Mouse (Mus musculus): ENCODE results near the gene Dppa1. TPM values are rescaled to one million over a fixed set of nuclear protein-coding genes. Genes with fewer than 3 reads are reported as not detected.
"Not testable (repeated sequence)": the region's sequence is repeated elsewhere in the genome, so short reads cannot be mapped to it uniquely, and the experiment has no call there.

The Dppa1 gene
- polyA plus RNA-seq, 1 experiment from 2014 or later = not detected

- H3K9ac ChIP-seq (ENCODE audit: low read depth, low read length) = no peak overlapping the region
- H3K4me1 ChIP-seq (ENCODE audit: control insufficient read depth, insufficient read depth, low read length) = no peaks in the 10 kb centered on the region
- H3K9me3 ChIP-seq (replicated peaks; ENCODE audit: control insufficient read depth, low read length) = no peaks in the 10 kb centered on the region
- H3K27ac ChIP-seq (ENCODE audit: low read depth, low read length) = no peak overlapping the region
- H3K36me3 ChIP-seq (ENCODE audit: control insufficient read depth, insufficient read depth, low read length) = no peaks in the 10 kb centered on the region
- whole genome bisulfite sequencing (ENCODE audit: insufficient replicate concordance) = 70% methylated on average over 3 of the region's 3 CpGs
- no peaks in the 10 kb centered on the region for H3K27me3 ChIP-seq (ENCODE audit: control insufficient read depth, insufficient read depth, low read length)
- no peak overlapping the region for H3K4me2 ChIP-seq
- no peak overlapping the region for H3K4me3 ChIP-seq (ENCODE audit: low read depth, low read length)
- no peak for ATAC-seq (replicated peaks; ENCODE audit: insufficient number of reproducible peaks, low FRiP score, low TSS enrichment)
These were observed 7.5 kb upstream of the Dppa1 start for GRCm38 (mm10) chr11:46636568-46636967.

GRCm38 (mm10) chr11:46635516-46635915 lies 6.5 kb upstream of the Dppa1 start:
- H3K4me1 ChIP-seq (ENCODE audit: control insufficient read depth, insufficient read depth, low read length); H3K4me2 ChIP-seq; H3K36me3 ChIP-seq (ENCODE audit: control insufficient read depth, insufficient read depth, low read length); H3K9ac ChIP-seq (ENCODE audit: low read depth, low read length); H3K9me3 ChIP-seq (replicated peaks; ENCODE audit: control insufficient read depth, low read length); H3K27me3 ChIP-seq (ENCODE audit: control insufficient read depth, insufficient read depth, low read length); ATAC-seq (replicated peaks; ENCODE audit: insufficient number of reproducible peaks, low FRiP score, low TSS enrichment); H3K4me3 ChIP-seq (ENCODE audit: low read depth, low read length); H3K27ac ChIP-seq (ENCODE audit: low read depth, low read length): not testable (repeated sequence)
- 81% methylated on average over 4 of the region's 4 CpGs for WGBS (ENCODE audit: insufficient replicate concordance)

- H3K4me3 ChIP-seq (ENCODE audit: low read depth, low read length) = no peak overlapping the region
- no peak overlapping the region for H3K9ac ChIP-seq (ENCODE audit: low read depth, low read length)
- H3K4me2 ChIP-seq = no peak overlapping the region
- H3K36me3 ChIP-seq (ENCODE audit: control insufficient read depth, insufficient read depth, low read length) = no peaks in the 10 kb centered on the region
- H3K9me3 ChIP-seq (replicated peaks; ENCODE audit: control insufficient read depth, low read length) = no peaks in the 10 kb centered on the region
- H3K4me1 ChIP-seq (ENCODE audit: control insufficient read depth, insufficient read depth, low read length) = no peaks in the 10 kb centered on the region
- no peaks in the 10 kb centered on the region for H3K27me3 ChIP-seq (ENCODE audit: control insufficient read depth, insufficient read depth, low read length)
- H3K27ac ChIP-seq (ENCODE audit: low read depth, low read length) = no peak overlapping the region
- ATAC-seq (replicated peaks; ENCODE audit: insufficient number of reproducible peaks, low FRiP score, low TSS enrichment) = no peak
- WGBS (ENCODE audit: insufficient replicate concordance) = 30% methylated on average over 3 of the region's 3 CpGs
These were observed 2.6 kb upstream of the Dppa1 start for GRCm38 (mm10) chr11:46631635-46632034.

- Histone ChIP-seq H3K4me3 (ENCODE audit: low read depth, low read length) (no peak overlapping the region), H3K27me3 (ENCODE audit: control insufficient read depth, insufficient read depth, low read length) (no peaks in the 10 kb centered on the region), H3K4me2 (no peak overlapping the region), H3K27ac (ENCODE audit: low read depth, low read length) (no peak overlapping the region), H3K36me3 (ENCODE audit: control insufficient read depth, insufficient read depth, low read length) (no peaks in the 10 kb centered on the region), H3K9me3 (replicated peaks; ENCODE audit: control insufficient read depth, low read length) (no peaks in the 10 kb centered on the region), H3K4me1 (ENCODE audit: control insufficient read depth, insufficient read depth, low read length) (no peaks in the 10 kb centered on the region), H3K9ac (ENCODE audit: low read depth, low read length) (no peak overlapping the region)
- 67% methylated on average over 7 of the region's 7 CpGs for WGBS (ENCODE audit: insufficient replicate concordance)
- ATAC-seq (replicated peaks; ENCODE audit: insufficient number of reproducible peaks, low FRiP score, low TSS enrichment) = no peak
These were observed 8.5 kb downstream of the Dppa1 start for GRCm38 (mm10) chr11:46620414-46621168.

GRCm38 (mm10) chr11:46619929-46620328 lies 9.1 kb downstream of the Dppa1 start:
- H3K36me3 ChIP-seq (ENCODE audit: control insufficient read depth, insufficient read depth, low read length) = no peaks in the 10 kb centered on the region
- H3K9ac ChIP-seq (ENCODE audit: low read depth, low read length) = no peak overlapping the region
- no peak overlapping the region for H3K4me2 ChIP-seq
- H3K27me3 ChIP-seq (ENCODE audit: control insufficient read depth, insufficient read depth, low read length) = no peaks in the 10 kb centered on the region
- 65% methylated on average over 1 of the region's 1 CpGs for WGBS (ENCODE audit: insufficient replicate concordance)
- H3K4me3 ChIP-seq (ENCODE audit: low read depth, low read length) = no peak overlapping the region
- no peaks in the 10 kb centered on the region for H3K9me3 ChIP-seq (replicated peaks; ENCODE audit: control insufficient read depth, low read length)
- H3K27ac ChIP-seq (ENCODE audit: low read depth, low read length) = no peak overlapping the region
- H3K4me1 ChIP-seq (ENCODE audit: control insufficient read depth, insufficient read depth, low read length) = no peaks in the 10 kb centered on the region
- no peak for ATAC-seq (replicated peaks; ENCODE audit: insufficient number of reproducible peaks, low FRiP score, low TSS enrichment)

GRCm38 (mm10) chr11:46592416-46592815 lies 36.6 kb downstream of the Dppa1 start:
- Histone ChIP-seq H3K4me1 (ENCODE audit: control insufficient read depth, insufficient read depth, low read length) (no peaks in the 10 kb centered on the region), H3K4me2 (no peak overlapping the region), H3K4me3 (ENCODE audit: low read depth, low read length) (no peak overlapping the region), H3K27ac (ENCODE audit: low read depth, low read length) (no peak overlapping the region), H3K27me3 (ENCODE audit: control insufficient read depth, insufficient read depth, low read length) (no peaks in the 10 kb centered on the region), H3K36me3 (ENCODE audit: control insufficient read depth, insufficient read depth, low read length) (no peaks in the 10 kb centered on the region), H3K9ac (ENCODE audit: low read depth, low read length) (no peak overlapping the region), H3K9me3 (replicated peaks; ENCODE audit: control insufficient read depth, low read length) (no peaks in the 10 kb centered on the region)
- WGBS (ENCODE audit: insufficient replicate concordance) = 74% methylated on average over 2 of the region's 2 CpGs
- no peak for ATAC-seq (replicated peaks; ENCODE audit: insufficient number of reproducible peaks, low FRiP score, low TSS enrichment)

- H3K27ac ChIP-seq (ENCODE audit: low read depth, low read length) = no peak overlapping the region
- WGBS (ENCODE audit: insufficient replicate concordance) = 77% methylated on average over 5 of the region's 5 CpGs
- ATAC-seq (replicated peaks; ENCODE audit: insufficient number of reproducible peaks, low FRiP score, low TSS enrichment) = no peak
- no peaks in the 10 kb centered on the region for H3K9me3 ChIP-seq (replicated peaks; ENCODE audit: control insufficient read depth, low read length)
- no peaks in the 10 kb centered on the region for H3K4me1 ChIP-seq (ENCODE audit: control insufficient read depth, insufficient read depth, low read length)
- no peak overlapping the region for H3K4me3 ChIP-seq (ENCODE audit: low read depth, low read length)
- no peaks in the 10 kb centered on the region for H3K36me3 ChIP-seq (ENCODE audit: control insufficient read depth, insufficient read depth, low read length)
- H3K27me3 ChIP-seq (ENCODE audit: control insufficient read depth, insufficient read depth, low read length) = no peaks in the 10 kb centered on the region
- H3K4me2 ChIP-seq = no peak overlapping the region
- no peak overlapping the region for H3K9ac ChIP-seq (ENCODE audit: low read depth, low read length)
These were observed 46.3 kb downstream of the Dppa1 start for GRCm38 (mm10) chr11:46582741-46583140.

GRCm38 (mm10) chr11:46580428-46580827 lies 48.6 kb downstream of the Dppa1 start:
- Histone ChIP-seq H3K36me3 (ENCODE audit: control insufficient read depth, insufficient read depth, low read length) (no peaks in the 10 kb centered on the region), H3K27me3 (ENCODE audit: control insufficient read depth, insufficient read depth, low read length) (no peaks in the 10 kb centered on the region), H3K27ac (ENCODE audit: low read depth, low read length) (no peak overlapping the region), H3K9me3 (replicated peaks; ENCODE audit: control insufficient read depth, low read length) (no peaks in the 10 kb centered on the region), H3K4me2 (no peak overlapping the region), H3K9ac (ENCODE audit: low read depth, low read length) (no peak overlapping the region), H3K4me1 (ENCODE audit: control insufficient read depth, insufficient read depth, low read length) (no peaks in the 10 kb centered on the region), H3K4me3 (ENCODE audit: low read depth, low read length) (no peak overlapping the region)
- no peak for ATAC-seq (replicated peaks; ENCODE audit: insufficient number of reproducible peaks, low FRiP score, low TSS enrichment)
- WGBS (ENCODE audit: insufficient replicate concordance) = 77% methylated on average over 3 of the region's 3 CpGs

GRCm38 (mm10) chr11:46578771-46579281 lies 50.2 kb downstream of the Dppa1 start:
- ATAC-seq (replicated peaks; ENCODE audit: insufficient number of reproducible peaks, low FRiP score, low TSS enrichment) = no peak

More at GRCm38 (mm10) chr11:46578771-46579281, 50.2 kb downstream of the Dppa1 start:
- no peak overlapping the region for H3K4me2 ChIP-seq
- WGBS (ENCODE audit: insufficient replicate concordance) = 62% methylated on average over 5 of the region's 5 CpGs
- no peak overlapping the region for H3K27ac ChIP-seq (ENCODE audit: low read depth, low read length)
- no peaks in the 10 kb centered on the region for H3K4me1 ChIP-seq (ENCODE audit: control insufficient read depth, insufficient read depth, low read length)
- no peak overlapping the region for H3K9ac ChIP-seq (ENCODE audit: low read depth, low read length)
- no peaks in the 10 kb centered on the region for H3K9me3 ChIP-seq (replicated peaks; ENCODE audit: control insufficient read depth, low read length)
- H3K36me3 ChIP-seq (ENCODE audit: control insufficient read depth, insufficient read depth, low read length) = no peaks in the 10 kb centered on the region
- no peaks in the 10 kb centered on the region for H3K27me3 ChIP-seq (ENCODE audit: control insufficient read depth, insufficient read depth, low read length)
- H3K4me3 ChIP-seq (ENCODE audit: low read depth, low read length) = no peak overlapping the region
